Mouse (Mus musculus): ENCODE measurements around the gene Ift80. TPM values are rescaled to one million over a fixed set of nuclear protein-coding genes. Genes with fewer than 3 reads are reported as not detected.

Gene Ift80
- polyA plus RNA-seq, 1 experiment from 2014 or later = 7.8 TPM

DNA sequence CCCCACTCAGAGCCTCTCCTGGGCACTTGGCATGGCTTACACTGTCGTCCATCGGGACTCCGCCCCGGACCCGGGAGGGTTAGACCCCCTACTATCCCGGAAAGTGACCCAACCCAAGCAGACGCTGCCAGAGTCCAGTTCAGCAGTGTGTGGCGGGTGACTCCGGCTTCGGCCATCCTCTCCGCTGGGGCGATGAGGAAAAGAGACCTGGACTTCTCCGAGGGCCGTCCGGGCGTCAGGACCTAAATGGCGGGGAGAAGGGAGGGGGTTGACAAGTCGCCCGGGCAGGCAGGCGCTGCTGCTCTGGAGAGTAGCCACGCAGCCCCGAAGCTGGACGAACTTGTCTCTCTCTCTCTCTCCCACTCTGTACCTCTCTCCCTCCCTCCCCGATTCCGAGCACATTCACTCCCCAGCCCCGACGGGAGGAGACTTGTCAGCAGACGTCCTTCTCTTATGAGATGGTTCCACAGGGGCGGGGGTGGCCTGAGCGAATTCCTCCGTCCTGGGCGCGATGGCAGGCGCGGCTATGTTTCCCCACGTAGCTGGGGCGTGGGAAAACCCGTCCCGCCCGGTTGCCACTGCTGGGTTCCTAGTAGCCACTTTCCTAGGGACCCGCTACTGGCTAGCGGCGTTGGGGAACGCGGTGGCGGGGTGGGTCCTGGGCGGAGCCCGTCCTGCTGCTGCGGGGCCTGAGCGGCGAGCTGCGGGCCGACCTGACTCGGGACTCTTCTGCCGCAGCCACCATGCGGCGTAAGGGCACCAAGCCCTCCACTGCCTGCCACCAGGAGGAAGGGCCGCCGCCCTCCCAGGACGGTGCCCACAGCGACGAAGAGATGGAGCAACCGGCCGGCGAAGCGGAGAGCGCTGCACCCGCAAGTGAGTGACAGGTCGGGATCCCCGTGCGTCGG, 1.2 kb upstream of the Ift80 start:
- Histone ChIP-seq H3K4me3 (ENCODE audit: low read length) (peak overlapping the region; percentile 96), H3K9ac (ENCODE audit: low read depth, low read length) (peak overlapping the region; percentile 75), H3K36me3 (ENCODE audit: control insufficient read depth, insufficient read depth, low read length) (no peaks in the 10 kb centered on the region), H3K9me3 (ENCODE audit: control insufficient read depth, low read length) (no peaks in the 10 kb centered on the region), H3K27ac (ENCODE audit: low read depth, low read length) (peak overlapping the region; percentile 86), H3K4me2 (ENCODE audit: low read length) (peak overlapping the region; percentile 94), H3K27me3 (replicated peaks; ENCODE audit: control insufficient read depth, insufficient read depth, low read length) (no peaks in the 10 kb centered on the region), H3K4me1 (ENCODE audit: control insufficient read depth, insufficient read depth, low read depth, low read length) (peaks cover 11% of the 10 kb centered on the region)
- WGBS = under 1% methylated on average over 72 of the region's 72 CpGs
- peak; percentile 65 for ATAC-seq

DNA sequence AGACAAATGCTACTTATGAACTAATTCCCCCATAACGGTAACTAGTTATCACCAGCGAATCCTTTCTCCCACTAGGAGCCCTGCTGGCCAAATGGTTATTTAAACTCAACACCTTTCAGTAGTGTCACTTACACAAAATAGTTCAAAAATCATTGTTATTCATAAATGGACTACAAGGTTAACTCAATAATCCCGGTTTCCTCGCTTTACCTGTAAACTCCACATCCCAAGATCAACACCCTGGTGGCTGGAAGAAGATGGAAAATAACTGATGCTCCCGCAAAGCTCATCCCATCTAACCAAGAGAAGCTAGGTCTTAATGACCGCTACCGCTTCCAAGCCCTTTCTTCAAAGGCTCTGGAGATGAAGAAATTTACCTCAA, 324 bp downstream of the Ift80 start:
- H3K4me1 ChIP-seq (ENCODE audit: control insufficient read depth, insufficient read depth, low read depth, low read length) = peaks cover 11% of the 10 kb centered on the region
- peak overlapping the region; percentile 71 for H3K9ac ChIP-seq (ENCODE audit: low read depth, low read length)
- 2% methylated on average over 7 of the region's 7 CpGs for WGBS
- H3K36me3 ChIP-seq (ENCODE audit: control insufficient read depth, insufficient read depth, low read length) = no peaks in the 10 kb centered on the region
- ATAC-seq = no peak; the same call in 1 of the 2 replicates
- H3K27me3 ChIP-seq (replicated peaks; ENCODE audit: control insufficient read depth, insufficient read depth, low read length) = no peaks in the 10 kb centered on the region
- no peaks in the 10 kb centered on the region for H3K9me3 ChIP-seq (ENCODE audit: control insufficient read depth, low read length)
- peak overlapping the region; percentile 86 for H3K27ac ChIP-seq (ENCODE audit: low read depth, low read length)
- H3K4me3 ChIP-seq (ENCODE audit: low read length) = peak overlapping the region; percentile 96
- H3K4me2 ChIP-seq (ENCODE audit: low read length) = peak overlapping the region; percentile 74

DNA sequence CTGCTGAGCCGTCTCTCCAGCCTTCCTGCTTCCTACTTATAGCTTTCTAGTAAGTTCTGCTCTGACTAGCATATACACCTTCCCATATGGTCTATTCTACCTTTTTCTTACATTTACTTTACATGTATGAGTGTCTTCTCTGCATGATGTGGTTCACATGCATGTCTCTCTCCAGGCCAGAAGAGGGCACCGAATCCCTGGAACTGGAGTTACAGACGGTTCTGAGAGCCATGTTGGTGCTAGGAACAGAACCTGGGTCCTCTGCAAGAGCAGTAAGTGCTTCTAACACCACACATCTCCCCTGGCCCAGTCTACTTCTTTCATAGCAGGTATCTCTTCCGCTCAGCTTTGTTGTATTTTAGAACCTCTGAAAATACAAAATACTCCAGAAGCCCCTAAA, 1.6 kb downstream of the Ift80 start:
- Histone ChIP-seq H3K4me2 (ENCODE audit: low read length) (no peak overlapping the region), H3K9ac (ENCODE audit: low read depth, low read length) (no peak overlapping the region), H3K36me3 (ENCODE audit: control insufficient read depth, insufficient read depth, low read length) (no peaks in the 10 kb centered on the region), H3K4me1 (ENCODE audit: control insufficient read depth, insufficient read depth, low read depth, low read length) (peaks cover 11% of the 10 kb centered on the region), H3K9me3 (ENCODE audit: control insufficient read depth, low read length) (no peaks in the 10 kb centered on the region), H3K27ac (ENCODE audit: low read depth, low read length) (no peak overlapping the region), H3K27me3 (replicated peaks; ENCODE audit: control insufficient read depth, insufficient read depth, low read length) (no peaks in the 10 kb centered on the region), H3K4me3 (ENCODE audit: low read length) (no peak overlapping the region)
- ATAC-seq = no peak
- WGBS = 88% methylated on average over 4 of the region's 4 CpGs

DNA sequence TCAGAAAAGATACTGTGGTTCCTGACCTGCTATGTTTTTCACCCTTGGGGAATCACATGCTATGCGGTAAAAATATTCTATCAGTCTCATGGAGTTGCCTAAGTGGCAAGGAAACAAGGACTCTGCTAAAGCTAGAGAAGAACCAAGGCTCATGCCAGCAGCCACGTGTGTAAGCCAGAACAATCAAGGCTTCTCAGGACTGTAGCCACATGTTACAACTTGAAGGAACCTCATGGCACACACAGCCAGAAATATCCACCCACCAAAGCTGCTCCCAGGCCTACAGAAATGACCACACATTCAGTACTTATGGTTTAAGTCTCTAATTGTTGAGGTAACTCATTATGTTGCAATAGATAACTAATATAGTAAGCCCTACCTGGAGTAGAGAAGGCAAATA, 17.8 kb downstream of the Ift80 start:
- Histone ChIP-seq H3K9me3 (ENCODE audit: control insufficient read depth, low read length) (no peaks in the 10 kb centered on the region), H3K36me3 (ENCODE audit: control insufficient read depth, insufficient read depth, low read length) (no peaks in the 10 kb centered on the region), H3K27ac (ENCODE audit: low read depth, low read length) (no peak overlapping the region), H3K27me3 (replicated peaks; ENCODE audit: control insufficient read depth, insufficient read depth, low read length) (no peaks in the 10 kb centered on the region), H3K4me2 (ENCODE audit: low read length) (no peak overlapping the region), H3K4me3 (ENCODE audit: low read length) (no peak overlapping the region), H3K4me1 (ENCODE audit: control insufficient read depth, insufficient read depth, low read depth, low read length) (no peaks in the 10 kb centered on the region), H3K9ac (ENCODE audit: low read depth, low read length) (no peak overlapping the region)
- WGBS = 88% methylated on average over 2 of the region's 2 CpGs
- ATAC-seq = no peak

DNA sequence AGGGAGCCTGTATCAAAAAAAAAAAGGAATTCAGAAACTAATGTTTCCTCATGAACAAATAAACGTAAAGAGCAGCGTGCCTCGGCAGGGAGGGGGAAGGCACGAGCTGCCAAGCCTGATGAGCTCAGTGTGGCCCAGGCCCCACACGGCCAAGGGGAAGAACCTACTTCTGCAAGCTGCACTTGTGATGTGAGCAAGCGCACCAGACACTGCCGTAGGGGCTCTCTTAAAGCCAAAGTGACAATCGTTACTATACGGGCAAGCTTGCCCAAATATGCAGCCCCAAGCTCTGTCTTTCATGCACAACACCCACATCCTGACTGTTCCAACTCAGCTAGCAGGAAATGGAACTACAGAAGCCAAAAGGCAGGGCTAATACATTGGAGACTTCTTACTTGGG, 23.5 kb downstream of the Ift80 start:
- 85% methylated on average over 9 of the region's 9 CpGs for WGBS
- Histone ChIP-seq H3K9ac (ENCODE audit: low read depth, low read length) (no peak overlapping the region), H3K4me1 (ENCODE audit: control insufficient read depth, insufficient read depth, low read depth, low read length) (no peaks in the 10 kb centered on the region), H3K4me2 (ENCODE audit: low read length) (no peak overlapping the region), H3K9me3 (ENCODE audit: control insufficient read depth, low read length) (no peaks in the 10 kb centered on the region), H3K27ac (ENCODE audit: low read depth, low read length) (no peak overlapping the region), H3K36me3 (ENCODE audit: control insufficient read depth, insufficient read depth, low read length) (no peaks in the 10 kb centered on the region), H3K4me3 (ENCODE audit: low read length) (no peak overlapping the region), H3K27me3 (replicated peaks; ENCODE audit: control insufficient read depth, insufficient read depth, low read length) (no peaks in the 10 kb centered on the region)
- no peak for ATAC-seq

DNA sequence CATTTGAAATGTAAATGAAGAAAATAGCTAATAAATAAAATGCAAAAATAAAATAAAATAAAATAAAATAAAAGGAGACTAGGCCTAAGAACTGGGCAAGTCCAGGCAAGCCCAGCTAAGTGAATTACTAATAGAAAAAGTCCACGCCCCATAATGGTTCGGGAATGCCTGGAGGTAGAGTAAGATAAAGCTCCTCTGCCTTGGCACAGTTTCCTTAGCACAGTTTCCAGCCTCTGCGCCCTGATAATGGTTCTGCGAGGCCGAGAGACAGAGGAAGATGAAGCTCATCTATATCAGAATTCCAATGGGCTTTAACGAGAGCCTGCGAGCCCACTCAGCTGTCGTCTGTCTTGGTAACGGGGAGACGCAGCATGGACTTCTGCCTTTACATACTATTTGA, 25.2 kb downstream of the Ift80 start:
- H3K4me2 ChIP-seq (ENCODE audit: low read length) = no peak overlapping the region
- H3K27ac ChIP-seq (ENCODE audit: low read depth, low read length) = no peak overlapping the region
- H3K36me3 ChIP-seq (ENCODE audit: control insufficient read depth, insufficient read depth, low read length) = no peaks in the 10 kb centered on the region
- no peak for ATAC-seq
- H3K4me1 ChIP-seq (ENCODE audit: control insufficient read depth, insufficient read depth, low read depth, low read length) = no peaks in the 10 kb centered on the region
- H3K4me3 ChIP-seq (ENCODE audit: low read length) = no peak overlapping the region
- no peaks in the 10 kb centered on the region for H3K9me3 ChIP-seq (ENCODE audit: control insufficient read depth, low read length)
- H3K27me3 ChIP-seq (replicated peaks; ENCODE audit: control insufficient read depth, insufficient read depth, low read length) = no peaks in the 10 kb centered on the region
- WGBS = 92% methylated on average over 10 of the region's 10 CpGs
- no peak overlapping the region for H3K9ac ChIP-seq (ENCODE audit: low read depth, low read length)

DNA sequence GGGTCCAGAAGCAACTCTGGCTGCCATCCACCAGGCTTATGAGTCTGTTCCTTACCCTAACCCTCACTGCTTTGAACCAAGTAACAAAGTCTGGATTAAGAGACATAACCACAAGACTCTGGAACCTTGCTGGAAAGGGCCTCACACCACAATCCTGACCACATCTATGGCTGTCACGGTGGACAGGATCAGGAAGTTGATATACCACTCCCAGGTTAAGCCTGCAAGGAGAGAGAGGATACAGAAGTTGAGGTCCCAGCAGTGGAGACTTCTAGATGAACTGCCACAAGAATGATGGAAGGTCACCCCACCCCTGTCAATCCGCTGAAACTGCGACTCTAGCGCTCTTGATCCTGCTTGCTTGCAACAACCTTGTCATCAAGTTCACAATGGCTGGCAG, 26.7 kb downstream of the Ift80 start:
- H3K9me3 ChIP-seq (ENCODE audit: control insufficient read depth, low read length) = no peaks in the 10 kb centered on the region
- H3K9ac ChIP-seq (ENCODE audit: low read depth, low read length) = no peak overlapping the region
- H3K27ac ChIP-seq (ENCODE audit: low read depth, low read length) = no peak overlapping the region
- no peak for ATAC-seq
- WGBS = 95% methylated on average over 4 of the region's 4 CpGs
- H3K4me3 ChIP-seq (ENCODE audit: low read length) = no peak overlapping the region
- H3K36me3 ChIP-seq (ENCODE audit: control insufficient read depth, insufficient read depth, low read length) = no peaks in the 10 kb centered on the region
- H3K27me3 ChIP-seq (replicated peaks; ENCODE audit: control insufficient read depth, insufficient read depth, low read length) = no peaks in the 10 kb centered on the region
- H3K4me2 ChIP-seq (ENCODE audit: low read length) = no peak overlapping the region
- no peaks in the 10 kb centered on the region for H3K4me1 ChIP-seq (ENCODE audit: control insufficient read depth, insufficient read depth, low read depth, low read length)

DNA sequence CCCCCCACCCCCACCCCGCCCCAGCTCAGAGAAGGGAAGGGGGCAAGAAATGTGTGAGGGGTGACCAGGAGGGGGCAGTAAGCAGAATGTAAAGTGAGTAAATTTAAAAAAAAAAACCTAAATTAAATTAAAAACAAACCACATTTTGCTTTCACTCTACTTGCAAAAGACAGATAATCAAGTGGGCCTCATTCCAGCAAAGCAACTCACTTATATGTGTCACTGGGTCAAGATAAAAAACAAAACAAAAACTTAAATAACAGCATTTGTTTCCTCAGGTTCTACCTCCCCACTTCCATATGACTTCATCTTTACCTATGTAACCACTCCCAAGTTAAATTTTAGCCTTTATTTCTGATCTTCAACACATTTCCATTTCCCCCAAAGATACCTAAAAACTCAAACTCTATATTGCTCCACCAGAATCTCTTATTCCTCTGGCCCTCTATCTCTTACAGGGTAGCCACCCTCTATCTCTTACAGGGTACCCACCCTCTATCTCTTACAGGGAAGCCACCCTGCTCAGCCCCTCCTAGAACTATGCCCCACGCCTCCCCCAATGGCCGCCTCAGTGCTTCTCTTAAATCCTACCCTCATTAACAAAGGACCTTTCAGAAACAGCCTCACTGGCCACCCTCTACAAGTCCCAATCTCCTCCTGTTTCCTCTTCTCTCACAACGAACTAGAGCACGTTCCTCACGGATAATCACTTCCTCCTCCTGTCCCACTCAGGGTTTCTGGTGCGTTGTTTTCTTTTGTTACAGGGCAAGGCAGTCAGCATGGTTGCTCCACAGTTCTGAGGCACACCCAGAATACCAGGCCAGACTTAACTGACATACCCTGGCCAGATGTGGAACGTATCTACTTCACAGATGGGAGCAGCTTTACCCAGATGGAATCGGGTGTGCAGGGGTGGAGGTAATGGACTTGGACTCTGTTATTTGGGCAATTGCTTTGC, 28.6 kb downstream of the Ift80 start:
- H3K4me1 ChIP-seq (ENCODE audit: control insufficient read depth, insufficient read depth, low read depth, low read length) = no peaks in the 10 kb centered on the region
- H3K9me3 ChIP-seq (ENCODE audit: control insufficient read depth, low read length) = no peaks in the 10 kb centered on the region
- no peaks in the 10 kb centered on the region for H3K36me3 ChIP-seq (ENCODE audit: control insufficient read depth, insufficient read depth, low read length)
- no peaks in the 10 kb centered on the region for H3K27me3 ChIP-seq (replicated peaks; ENCODE audit: control insufficient read depth, insufficient read depth, low read length)
- H3K4me2 ChIP-seq (ENCODE audit: low read length) = no peak overlapping the region
- H3K4me3 ChIP-seq (ENCODE audit: low read length) = no peak overlapping the region
- no peak overlapping the region for H3K27ac ChIP-seq (ENCODE audit: low read depth, low read length)
- WGBS = 67% methylated on average over 9 of the region's 9 CpGs
- ATAC-seq = no peak
- no peak overlapping the region for H3K9ac ChIP-seq (ENCODE audit: low read depth, low read length)

All from hindbrain, embryonic 16.5 days (tissue).